ENCODE assay signal across 15 mouse cellular contexts in the genomic region with DNA sequence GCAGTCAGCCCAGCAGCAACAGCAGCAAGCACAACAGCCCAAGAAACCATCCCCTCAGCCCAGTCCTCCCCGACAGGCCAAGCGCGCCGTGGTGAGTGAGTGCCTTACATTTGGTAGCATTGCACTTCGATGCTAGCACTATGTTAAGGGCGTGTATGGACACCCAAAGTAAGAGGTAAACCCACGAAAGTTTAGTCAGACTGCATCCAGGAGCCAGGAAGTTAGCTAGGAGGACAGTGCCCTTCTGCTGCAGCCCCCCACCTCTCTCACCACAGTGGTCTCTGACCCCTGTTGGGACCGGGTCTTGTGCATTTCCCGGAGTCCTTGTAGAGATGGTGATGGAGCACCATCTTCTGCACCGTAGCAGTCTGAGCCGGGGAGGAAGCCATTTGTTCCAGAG.
"Had no signal": no experiment of that assay in that cellular context is flagged by ENCODE, and none has a peak within 500 bp of the region (broad histone marks: within the 10 kb centered on the region; RNA-seq: fewer than 3 reads in every experiment).

No protein-coding gene starts in this region.

- H3K4me1 ChIP-seq: midbrain, embryonic 10.5 days; midbrain, embryonic 12.5 days; neural tube, embryonic 13.5 days; neural tube, embryonic 15.5 days; stomach, embryonic 15.5 days had no signal

- H3K4me3 ChIP-seq: midbrain, embryonic 10.5 days; midbrain, embryonic 12.5 days; myocyte; neural tube, embryonic 13.5 days; neural tube, embryonic 15.5 days; stomach, embryonic 15.5 days had no signal

- H3K27ac ChIP-seq: midbrain, embryonic 10.5 days; midbrain, embryonic 12.5 days; neural tube, embryonic 13.5 days; neural tube, embryonic 15.5 days; stomach, embryonic 15.5 days; stomach, postnatal 0 days had no signal

- DNase-seq: lung, adult 18-20 months; lung, embryonic 14.5 days; lung, postnatal 10 days; midbrain, embryonic 14.5 days; right cerebral cortex, postnatal 14 days; thymus, adult 2 months; thymus, postnatal 25 days; thymus, postnatal 4 days had no signal
